Mouse (Mus musculus): ENCODE measurements around the gene Cd163l1.

DNA sequence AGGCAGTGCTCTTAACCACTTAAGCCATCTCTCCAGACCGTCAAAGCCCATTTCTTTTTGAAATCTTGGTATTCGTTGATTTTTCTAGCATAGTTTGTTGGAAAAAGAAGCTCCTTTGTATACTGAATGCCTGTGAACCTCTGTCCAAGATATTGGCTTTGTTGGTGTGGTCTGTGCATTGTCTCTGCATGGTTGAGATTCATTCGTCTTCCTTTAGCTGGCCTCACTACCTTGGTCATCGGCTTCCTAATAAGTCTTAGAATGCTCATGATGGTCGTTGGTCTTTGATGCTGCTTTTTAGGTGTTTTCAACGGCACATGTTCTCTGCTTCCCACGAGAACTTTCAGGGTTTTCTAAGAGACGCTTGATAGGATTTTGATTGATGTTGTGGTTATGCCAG lies 22.1 kb upstream of the Cd163l1 start:
- TF ChIP-seq CTCF (IDR thresholded peaks at IDR 0.05; ENCODE audit: insufficient read depth, low read length) = no peak
- TF ChIP-seq POLR2A (IDR thresholded peaks at IDR 0.05; ENCODE audit: borderline replicate concordance, extremely low read depth, low read depth, low read length) = no peak
